Mouse (Mus musculus) MEL-GATA-1-ER (cell line): ENCODE results near the gene Insrr.
A peak's percentile ranks its signal among the peaks of the same experiment; 100 is the strongest.
"Not testable (repeated sequence)": the region's sequence is repeated elsewhere in the genome, so short reads cannot be mapped to it uniquely, and the experiment has no call there.

Experiments
- DNase-seq: peaks from one replicate; pipeline ENCODE4 v3.0.0-alpha.2; 2012; ENCODE audit warnings: low read depth; ENCODE audit errors: extremely low read depth

Insrr gene

GRCm38 (mm10) chr3:87778283-87778682 is 18.5 kb upstream of the Insrr start:
- DNase-seq = no peak

- DNase-seq = no peak
Measured at GRCm38 (mm10) chr3:87779086-87779485, 17.7 kb upstream of the Insrr start.

GRCm38 (mm10) chr3:87783282-87784023 is 13.3 kb upstream of the Insrr start:
- no peak for DNase-seq

- DNase-seq = no peak
Measured at GRCm38 (mm10) chr3:87785156-87785555, 11.6 kb upstream of the Insrr start.

GRCm38 (mm10) chr3:87785626-87786214 is 11.0 kb upstream of the Insrr start:
- DNase-seq = no peak

- no peak for DNase-seq
Measured at GRCm38 (mm10) chr3:87789248-87789647, 7.5 kb upstream of the Insrr start.

GRCm38 (mm10) chr3:87789768-87790167 is 7.0 kb upstream of the Insrr start:
- no peak for DNase-seq

- DNase-seq = no peak
Measured at GRCm38 (mm10) chr3:87794922-87795325, 1.8 kb upstream of the Insrr start, which contains the start of gene Ntrk1. Gene Ntrk1 (minus strand): TSS chr3:87795162.

- DNase-seq = peak; percentile 25
Measured at GRCm38 (mm10) chr3:87795336-87796277, 1.1 kb upstream of the Insrr start.

GRCm38 (mm10) chr3:87801681-87802080 is 4.9 kb downstream of the Insrr start:
- DNase-seq = no peak

GRCm38 (mm10) chr3:87804038-87804677 is 7.4 kb downstream of the Insrr start:
- DNase-seq = peak; percentile 65

GRCm38 (mm10) chr3:87809322-87809962 is 12.7 kb downstream of the Insrr start:
- no peak for DNase-seq

- no peak for DNase-seq
Measured at GRCm38 (mm10) chr3:87811297-87811696, 14.5 kb downstream of the Insrr start.

GRCm38 (mm10) chr3:87812413-87812812 is 15.7 kb downstream of the Insrr start:
- DNase-seq = no peak

- DNase-seq = no peak
Measured at GRCm38 (mm10) chr3:87812873-87813272, 16.1 kb downstream of the Insrr start.

- DNase-seq = no peak
Measured at GRCm38 (mm10) chr3:87816166-87816565, 19.4 kb downstream of the Insrr start.

GRCm38 (mm10) chr3:87816646-87817093 is 19.9 kb downstream of the Insrr start:
- peak; percentile 82 for DNase-seq

GRCm38 (mm10) chr3:87818226-87818625 is 21.5 kb downstream of the Insrr start:
- DNase-seq = no peak

- DNase-seq = not testable (repeated sequence)
Measured at GRCm38 (mm10) chr3:87824206-87824605, 27.5 kb downstream of the Insrr start, which contains the start of gene Pear1. Gene Pear1 (minus strand): TSS chr3:87824306.

- DNase-seq = peak; percentile 27
Measured at GRCm38 (mm10) chr3:87828435-87828834, 31.7 kb downstream of the Insrr start.

GRCm38 (mm10) chr3:87829025-87829424 is 32.3 kb downstream of the Insrr start:
- peak; percentile 49 for DNase-seq
